Mouse (Mus musculus): Measurements from ENCODE around the gene Gja6. TPM values are rescaled to one million over a fixed set of nuclear protein-coding genes. Genes with fewer than 3 reads are reported as not detected.

Gja6 gene
- 0.14 and 0.15 TPM in 2 replicates for polyA plus RNA-seq (2016; fragmentation: Nextera tagmentation; extraction: Ambion mirVana)

GRCm38 (mm10) chrX:160906952-160907351 is at the start of gene Gja6:
Gene Gja6 (minus strand): TSS chrX:160907052.
- H3K9me3 ChIP-seq, result no peaks in the 10 kb centered on the region
- no peaks in the 10 kb centered on the region for H3K36me3 ChIP-seq
- DNase-seq (ENCODE audit: low spot score), result no peak
- H3K27me3 ChIP-seq (ENCODE audit: insufficient read depth, poor library complexity, severe bottlenecking), result peaks cover 62% of the 10 kb centered on the region
- no peak within 1 kb of the TSS for H3K27ac ChIP-seq
- no peaks in the 10 kb centered on the region for H3K4me1 ChIP-seq (replicated peaks)
- no peak within 1 kb of the TSS for H3K4me3 ChIP-seq
- WGBS, result 69% methylated on average over 4 of the region's 4 CpGs

- Histone ChIP-seq H3K27ac (no peak overlapping the region), H3K36me3 (no peaks in the 10 kb centered on the region), H3K4me3 (no peak overlapping the region), H3K9me3 (no peaks in the 10 kb centered on the region), H3K27me3 (ENCODE audit: insufficient read depth, poor library complexity, severe bottlenecking) (peaks cover 38% of the 10 kb centered on the region), H3K4me1 (replicated peaks) (no peaks in the 10 kb centered on the region)
- WGBS, result 91% methylated on average over 2 of the region's 2 CpGs
- no peak for DNase-seq (ENCODE audit: low spot score)
These were observed 42.7 kb upstream of the Gja6 start for GRCm38 (mm10) chrX:160949583-160949982.

DNA sequence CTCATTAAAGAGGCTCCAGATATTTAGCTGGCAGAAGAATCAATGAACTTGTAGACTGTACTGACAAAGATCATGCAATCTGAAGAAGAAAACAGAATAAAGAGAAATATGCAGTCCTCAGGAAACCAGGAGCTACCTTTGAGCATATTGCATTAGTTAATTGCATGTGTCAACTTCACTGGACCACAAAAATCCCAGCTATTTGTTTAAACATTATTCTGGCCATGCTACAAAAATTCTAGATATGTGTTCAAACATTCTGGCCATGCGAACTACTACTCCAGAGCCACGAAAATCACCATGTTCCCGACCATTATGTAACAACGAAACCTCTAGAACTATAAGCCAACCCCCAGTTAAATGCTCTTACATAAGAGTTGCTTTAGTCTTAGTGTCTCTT is 37.9 kb upstream of the Gja6 start:
- peaks cover 35% of the 10 kb centered on the region for H3K27me3 ChIP-seq (ENCODE audit: insufficient read depth, poor library complexity, severe bottlenecking)
- 88% methylated on average over 4 of the region's 4 CpGs for WGBS

DNA sequence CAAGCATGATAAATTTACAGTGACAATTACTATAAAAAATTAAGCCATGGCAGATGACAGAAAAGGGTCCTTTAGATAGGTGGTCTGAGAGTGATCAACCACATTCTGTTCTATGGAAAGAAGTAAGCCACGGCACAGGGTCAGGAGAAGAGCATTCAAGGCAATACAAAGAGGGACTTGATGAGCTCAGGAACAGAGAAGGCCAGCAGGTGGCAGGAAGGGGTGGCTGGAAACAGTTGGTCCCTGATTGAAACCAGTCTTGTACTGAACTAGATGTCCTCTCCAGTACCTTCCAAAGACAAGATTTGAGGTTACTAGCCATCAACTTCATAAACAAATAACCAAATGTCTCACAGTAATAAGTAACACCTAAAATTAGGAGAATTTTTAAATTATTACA is 28.7 kb upstream of the Gja6 start:
- 68% methylated on average over 1 of the region's 1 CpGs for WGBS
- Histone ChIP-seq H3K27me3 (ENCODE audit: insufficient read depth, poor library complexity, severe bottlenecking) (peaks cover 50% of the 10 kb centered on the region), H3K9me3 (no peaks in the 10 kb centered on the region), H3K27ac (no peak overlapping the region), H3K4me3 (no peak overlapping the region), H3K4me1 (replicated peaks) (no peaks in the 10 kb centered on the region), H3K36me3 (no peaks in the 10 kb centered on the region)
- DNase-seq (ENCODE audit: low spot score), result no peak

More for the DNA sequence above, 37.9 kb upstream of the Gja6 start:
- H3K4me3 ChIP-seq, result no peak overlapping the region
- no peaks in the 10 kb centered on the region for H3K36me3 ChIP-seq
- no peaks in the 10 kb centered on the region for H3K4me1 ChIP-seq (replicated peaks)
- H3K27ac ChIP-seq, result no peak overlapping the region
- DNase-seq (ENCODE audit: low spot score), result no peak
- H3K9me3 ChIP-seq, result no peaks in the 10 kb centered on the region

DNA sequence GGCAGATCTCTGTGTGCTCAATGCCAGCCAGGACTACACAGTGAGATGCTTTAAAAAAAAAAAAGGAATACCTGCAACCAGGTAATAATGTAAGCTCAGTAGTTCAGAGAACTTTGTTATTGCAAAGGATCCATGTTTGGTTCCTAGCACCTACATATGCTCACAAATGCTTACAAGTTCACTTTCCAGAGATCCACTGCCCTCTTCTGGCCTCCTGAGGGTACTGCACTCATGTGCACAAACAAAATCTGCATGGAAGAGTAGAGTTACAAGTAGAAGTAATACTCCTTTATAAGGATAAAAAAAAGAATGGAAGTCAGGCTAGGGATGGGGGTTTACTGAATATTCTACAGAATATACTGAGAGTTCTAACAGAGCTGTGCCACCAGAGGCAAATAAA is 23.8 kb upstream of the Gja6 start:
- Histone ChIP-seq H3K27me3 (ENCODE audit: insufficient read depth, poor library complexity, severe bottlenecking) (peaks cover 16% of the 10 kb centered on the region), H3K36me3 (0 out of 2 replicates have a peak, but pooled peaks cover 4% of the 10 kb centered on the region), H3K27ac (no peak overlapping the region), H3K9me3 (no peaks in the 10 kb centered on the region), H3K4me1 (replicated peaks) (no peaks in the 10 kb centered on the region), H3K4me3 (no peak overlapping the region)
- DNase-seq (ENCODE audit: low spot score), result no peak

DNA sequence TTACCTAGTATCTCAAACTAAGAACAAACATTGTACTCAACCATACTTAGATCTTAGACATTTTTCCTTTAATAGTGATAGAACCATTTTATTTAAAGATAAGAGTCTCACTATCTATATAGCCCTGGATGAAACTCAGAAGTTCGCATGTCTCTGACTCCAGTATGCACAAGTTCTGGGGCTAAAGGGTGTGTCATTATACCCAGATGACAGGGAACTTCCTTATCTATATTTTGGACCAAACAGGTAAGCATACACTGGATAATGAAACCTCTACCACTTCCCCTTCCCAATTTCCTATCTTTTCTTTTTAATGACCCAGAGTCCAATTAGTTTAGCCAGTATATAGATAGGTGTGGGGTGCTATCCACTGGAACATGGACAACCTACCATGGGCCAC is 22.0 kb upstream of the Gja6 start:
- 96% methylated on average over 1 of the region's 1 CpGs for WGBS
- Histone ChIP-seq H3K27ac (no peak overlapping the region), H3K36me3 (0 out of 2 replicates have a peak, but pooled peaks cover 4% of the 10 kb centered on the region), H3K9me3 (no peaks in the 10 kb centered on the region), H3K27me3 (ENCODE audit: insufficient read depth, poor library complexity, severe bottlenecking) (peaks cover 18% of the 10 kb centered on the region), H3K4me1 (replicated peaks) (no peaks in the 10 kb centered on the region), H3K4me3 (no peak overlapping the region)
- no peak for DNase-seq (ENCODE audit: low spot score)

DNA sequence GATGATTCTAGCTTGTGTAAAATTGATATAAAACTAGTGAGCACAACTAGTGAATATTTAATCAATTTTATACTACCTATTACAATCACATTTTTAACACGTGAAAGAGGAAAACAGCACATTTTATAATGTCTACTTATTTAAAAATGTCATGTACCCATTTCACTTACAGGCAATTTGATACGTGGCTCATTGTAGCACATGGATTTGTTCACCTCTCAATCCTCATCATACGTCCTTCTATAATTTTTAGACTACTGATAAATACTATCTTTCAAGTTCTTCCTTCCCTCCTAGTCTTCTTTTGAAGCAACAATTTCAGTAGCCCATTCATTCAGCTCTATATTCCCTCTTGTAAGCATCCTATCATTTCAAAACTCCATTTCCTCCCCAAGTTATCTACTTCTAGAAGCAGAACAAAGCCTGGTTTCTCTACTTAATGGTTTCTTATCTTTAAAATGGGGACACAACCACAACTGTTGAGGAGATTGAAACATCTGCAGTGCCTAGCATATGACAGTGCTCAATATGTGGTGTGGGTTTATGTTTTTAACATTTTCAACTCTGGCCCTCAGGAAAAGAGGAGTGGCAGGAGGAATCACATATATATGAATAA is 12.3 kb upstream of the Gja6 start:
- H3K27me3 ChIP-seq (ENCODE audit: insufficient read depth, poor library complexity, severe bottlenecking), result peaks cover 29% of the 10 kb centered on the region
- 82% methylated on average over 3 of the region's 3 CpGs for WGBS

GRCm38 (mm10) chrX:160906477-160906876 is 375 bp downstream of the Gja6 start:
- 87% methylated on average over 4 of the region's 4 CpGs for WGBS
- Histone ChIP-seq H3K27me3 (ENCODE audit: insufficient read depth, poor library complexity, severe bottlenecking) (peaks cover 62% of the 10 kb centered on the region), H3K4me3 (no peak overlapping the region), H3K4me1 (replicated peaks) (no peaks in the 10 kb centered on the region), H3K27ac (no peak overlapping the region), H3K9me3 (no peaks in the 10 kb centered on the region), H3K36me3 (no peaks in the 10 kb centered on the region)
- no peak for DNase-seq (ENCODE audit: low spot score)

More for the DNA sequence above, 12.3 kb upstream of the Gja6 start:
- Histone ChIP-seq H3K9me3 (no peaks in the 10 kb centered on the region), H3K27ac (no peak overlapping the region), H3K4me3 (no peak overlapping the region), H3K4me1 (replicated peaks) (no peaks in the 10 kb centered on the region), H3K36me3 (no peaks in the 10 kb centered on the region)
- DNase-seq (ENCODE audit: low spot score), result no peak

DNA sequence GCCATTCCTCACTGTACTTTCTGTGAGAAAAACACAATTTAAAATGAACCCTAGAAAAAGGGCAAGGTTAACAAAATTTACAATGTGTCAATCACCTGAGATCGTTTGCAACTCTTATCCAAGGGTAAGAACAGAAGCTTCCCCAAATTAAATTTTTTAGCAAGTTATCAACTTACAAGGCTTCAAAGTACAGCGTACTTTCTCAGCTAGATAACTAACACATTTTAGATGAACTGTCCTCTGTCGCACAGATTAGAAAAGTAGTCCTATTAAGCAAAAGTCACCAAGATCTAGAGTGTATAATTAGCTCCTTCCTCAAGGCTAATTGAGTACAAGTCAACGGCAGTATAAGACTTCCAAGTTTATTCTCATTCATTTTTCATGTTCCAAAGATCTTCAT is 939 bp downstream of the Gja6 start:
- no peaks in the 10 kb centered on the region for H3K4me1 ChIP-seq (replicated peaks)
- no peaks in the 10 kb centered on the region for H3K9me3 ChIP-seq
- DNase-seq (ENCODE audit: low spot score), result no peak
- no peaks in the 10 kb centered on the region for H3K36me3 ChIP-seq
- peaks cover 64% of the 10 kb centered on the region for H3K27me3 ChIP-seq (ENCODE audit: insufficient read depth, poor library complexity, severe bottlenecking)
- H3K4me3 ChIP-seq, result no peak overlapping the region
- WGBS, result 91% methylated on average over 4 of the region's 4 CpGs
- no peak overlapping the region for H3K27ac ChIP-seq

DNA sequence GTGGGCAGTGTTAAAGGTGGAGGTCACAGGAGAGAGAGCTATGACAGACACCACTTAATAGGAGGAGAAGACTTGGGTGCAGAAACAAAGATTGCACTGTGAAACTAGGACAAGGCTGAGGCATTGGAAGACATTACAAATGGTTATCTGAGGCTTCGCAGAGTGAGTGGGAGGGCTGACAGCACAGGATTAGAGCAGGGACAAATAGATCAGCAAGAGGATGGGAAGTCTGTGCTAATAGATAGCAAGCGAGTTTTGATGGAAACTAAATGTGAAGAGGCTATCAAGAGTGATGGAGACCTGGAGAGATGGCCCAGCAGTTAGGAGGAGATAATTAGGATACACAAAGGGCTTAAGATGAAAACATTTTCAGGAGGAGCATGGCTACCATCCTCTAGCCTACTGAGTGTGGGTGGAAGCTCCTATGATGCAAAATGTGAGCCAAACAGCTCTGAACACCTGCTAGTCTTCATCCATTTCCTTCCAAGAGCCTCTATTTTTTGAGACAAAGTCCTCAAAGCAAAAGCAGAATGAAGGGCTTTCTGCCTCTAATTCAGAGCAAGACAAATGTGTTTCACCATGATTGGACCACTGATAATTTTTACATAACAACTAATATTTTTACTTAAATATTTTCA is 1.7 kb downstream of the Gja6 start:
- H3K27me3 ChIP-seq (ENCODE audit: insufficient read depth, poor library complexity, severe bottlenecking), result peaks cover 69% of the 10 kb centered on the region
- H3K36me3 ChIP-seq, result no peaks in the 10 kb centered on the region
- H3K9me3 ChIP-seq, result no peaks in the 10 kb centered on the region
- no peaks in the 10 kb centered on the region for H3K4me1 ChIP-seq (replicated peaks)
- no peak for DNase-seq (ENCODE audit: low spot score)
- H3K4me3 ChIP-seq, result no peak overlapping the region
- H3K27ac ChIP-seq, result no peak overlapping the region
- WGBS, result 69% methylated on average over 2 of the region's 2 CpGs

GRCm38 (mm10) chrX:160901118-160901517 is 5.7 kb downstream of the Gja6 start:
- WGBS, result 92% methylated on average over 2 of the region's 2 CpGs
- Histone ChIP-seq H3K36me3 (no peaks in the 10 kb centered on the region), H3K27me3 (ENCODE audit: insufficient read depth, poor library complexity, severe bottlenecking) (peaks cover 72% of the 10 kb centered on the region), H3K27ac (no peak overlapping the region), H3K9me3 (no peaks in the 10 kb centered on the region), H3K4me3 (no peak overlapping the region), H3K4me1 (replicated peaks) (no peaks in the 10 kb centered on the region)
- DNase-seq (ENCODE audit: low spot score), result no peak

DNA sequence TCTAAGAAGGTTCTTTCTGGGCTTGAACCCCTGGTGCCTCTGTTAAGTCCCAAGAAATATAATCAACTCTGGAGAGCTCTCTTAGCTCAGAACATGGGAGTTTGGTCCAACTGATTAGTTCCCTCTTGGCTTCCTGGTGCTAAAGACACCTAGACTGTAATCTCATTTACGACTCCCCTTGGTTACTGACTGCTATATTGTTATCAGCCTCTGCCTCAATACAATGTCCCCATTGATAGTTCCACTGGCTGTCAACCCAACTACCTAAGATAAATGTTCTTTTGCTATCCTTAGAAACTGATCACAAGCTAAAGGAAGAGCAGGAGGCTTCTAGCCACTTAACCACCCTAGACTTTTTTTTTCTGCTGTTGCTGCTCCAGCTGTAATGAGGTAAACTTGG is 14.8 kb downstream of the Gja6 start:
- Histone ChIP-seq H3K9me3 (no peaks in the 10 kb centered on the region), H3K27me3 (ENCODE audit: insufficient read depth, poor library complexity, severe bottlenecking) (peaks cover 63% of the 10 kb centered on the region), H3K36me3 (no peaks in the 10 kb centered on the region), H3K4me1 (replicated peaks) (no peaks in the 10 kb centered on the region), H3K4me3 (no peak overlapping the region), H3K27ac (no peak overlapping the region)
- WGBS, result 65% methylated on average over 1 of the region's 1 CpGs
- no peak for DNase-seq (ENCODE audit: low spot score)

- no peak for DNase-seq (ENCODE audit: low spot score)
- Histone ChIP-seq H3K4me3 (no peak overlapping the region), H3K9me3 (no peaks in the 10 kb centered on the region), H3K4me1 (replicated peaks) (no peaks in the 10 kb centered on the region), H3K27me3 (ENCODE audit: insufficient read depth, poor library complexity, severe bottlenecking) (peaks cover 65% of the 10 kb centered on the region), H3K36me3 (no peaks in the 10 kb centered on the region), H3K27ac (no peak overlapping the region)
- 89% methylated on average over 2 of the region's 2 CpGs for WGBS
These were observed 20.6 kb downstream of the Gja6 start for GRCm38 (mm10) chrX:160886301-160886700.

Data from hindbrain, embryonic 10.5 days (tissue).